Mouse (Mus musculus) C2C12 (cell line): ENCODE results near the gene Grik4.

Experiments used
- CTCF ChIP-seq: IDR thresholded peaks from one replicate; pipeline ENCODE4 v1.5.1; 2011; ENCODE audit not compliant: control insufficient read depth, insufficient read depth, insufficient read length
- FOSL1 ChIP-seq: IDR thresholded peaks from one replicate; pipeline ENCODE4 v1.8.0; 2011; ENCODE audit warnings: mild to moderate bottlenecking, low read length; ENCODE audit not compliant: poor library complexity, insufficient read depth, severe bottlenecking

GRCm38 (mm10) chr9:42943057-42943529, 1.2 kb downstream of the Grik4 start:
- TF ChIP-seq FOSL1 (no peak), CTCF (no peak)
